Mouse (Mus musculus): ENCODE data around the gene St6galnac4. TPM values are rescaled to one million over a fixed set of nuclear protein-coding genes. Genes with fewer than 3 reads are reported as not detected.

The St6galnac4 gene
- total and polyA plus RNA-seq, 2 experiments from 2014 or later = 47.5 to 75.7 TPM

- H3K27ac ChIP-seq = no peak overlapping the region
- no peaks in the 10 kb centered on the region for H3K36me3 ChIP-seq (ENCODE audit: insufficient read depth, low read length)
- no peak overlapping the region for H3K9ac ChIP-seq (replicated peaks; ENCODE audit: low read length)
- no peaks in the 10 kb centered on the region for H3K9me3 ChIP-seq (ENCODE audit: low read length)
- no peak for DNase-seq (ENCODE audit: low spot score)
- ATAC-seq = no peak
- no peak overlapping the region for H3K4me2 ChIP-seq (ENCODE audit: low read depth, low read length)
- no peaks in the 10 kb centered on the region for H3K4me1 ChIP-seq (ENCODE audit: insufficient read depth, low read length)
- no peaks in the 10 kb centered on the region for H3K27me3 ChIP-seq (ENCODE audit: insufficient read depth, low read length)
- no peak overlapping the region for H3K4me3 ChIP-seq (ENCODE audit: low read length)
- TF ChIP-seq CTCF (IDR thresholded peaks at IDR 0.05; ENCODE audit: low read depth) = no peak
- 81% methylated on average over 7 of the region's 7 CpGs for WGBS
Observed at GRCm38 (mm10) chr2:32636617-32637016, 49.7 kb downstream of the St6galnac4 start.

- Histone ChIP-seq H3K27ac (no peak overlapping the region; the same call in 1 of the 2 replicates), H3K9ac (replicated peaks; ENCODE audit: low read length) (no peak overlapping the region), H3K9me3 (ENCODE audit: low read length) (no peaks in the 10 kb centered on the region), H3K4me3 (ENCODE audit: low read length) (no peak overlapping the region), H3K4me1 (ENCODE audit: insufficient read depth, low read length) (no peaks in the 10 kb centered on the region), H3K36me3 (ENCODE audit: insufficient read depth, low read length) (no peaks in the 10 kb centered on the region), H3K4me2 (ENCODE audit: low read depth, low read length) (no peak overlapping the region), H3K27me3 (ENCODE audit: insufficient read depth, low read length) (no peaks in the 10 kb centered on the region)
- WGBS = 41% methylated on average over 11 of the region's 11 CpGs
- TF ChIP-seq CTCF (IDR thresholded peaks at IDR 0.05; ENCODE audit: low read depth) = no peak
- ATAC-seq = 0 out of 2 replicates have a peak, but pooled peaks have one; percentile 46
- DNase-seq (ENCODE audit: low spot score) = no peak
Observed at GRCm38 (mm10) chr2:32637778-32638281, 50.9 kb downstream of the St6galnac4 start.

GRCm38 (mm10) chr2:32639632-32640031 lies 52.7 kb downstream of the St6galnac4 start:
- no peaks in the 10 kb centered on the region for H3K4me1 ChIP-seq (ENCODE audit: insufficient read depth, low read length)
- no peak overlapping the region for H3K4me3 ChIP-seq (ENCODE audit: low read length)
- no peaks in the 10 kb centered on the region for H3K27me3 ChIP-seq (ENCODE audit: insufficient read depth, low read length)
- H3K36me3 ChIP-seq (ENCODE audit: insufficient read depth, low read length) = no peaks in the 10 kb centered on the region
- TF ChIP-seq CTCF (IDR thresholded peaks at IDR 0.05; ENCODE audit: low read depth) = no peak
- H3K4me2 ChIP-seq (ENCODE audit: low read depth, low read length) = no peak overlapping the region
- no peaks in the 10 kb centered on the region for H3K9me3 ChIP-seq (ENCODE audit: low read length)
- no peak for DNase-seq (ENCODE audit: low spot score)
- no peak overlapping the region for H3K9ac ChIP-seq (replicated peaks; ENCODE audit: low read length)
- ATAC-seq = no peak
- no peak overlapping the region for H3K27ac ChIP-seq
- WGBS = 100% methylated on average over 1 of the region's 1 CpGs

- H3K36me3 ChIP-seq (ENCODE audit: insufficient read depth, low read length) = no peaks in the 10 kb centered on the region
- no peak for TF ChIP-seq CTCF (IDR thresholded peaks at IDR 0.05; ENCODE audit: low read depth)
- no peak overlapping the region for H3K4me2 ChIP-seq (ENCODE audit: low read depth, low read length)
- DNase-seq (ENCODE audit: low spot score) (no peak), ATAC-seq (no peak)
- no peaks in the 10 kb centered on the region for H3K9me3 ChIP-seq (ENCODE audit: low read length)
- 60% methylated on average over 6 of the region's 6 CpGs for whole genome bisulfite sequencing
- no peak overlapping the region for H3K27ac ChIP-seq
- H3K27me3 ChIP-seq (ENCODE audit: insufficient read depth, low read length) = no peaks in the 10 kb centered on the region
- no peaks in the 10 kb centered on the region for H3K4me1 ChIP-seq (ENCODE audit: insufficient read depth, low read length)
- H3K4me3 ChIP-seq (ENCODE audit: low read length) = no peak overlapping the region
- no peak overlapping the region for H3K9ac ChIP-seq (replicated peaks; ENCODE audit: low read length)
Observed at GRCm38 (mm10) chr2:32640550-32641051, 53.7 kb downstream of the St6galnac4 start.

- no peaks in the 10 kb centered on the region for H3K9me3 ChIP-seq (ENCODE audit: low read length)
- TF ChIP-seq CTCF (IDR thresholded peaks at IDR 0.05; ENCODE audit: low read depth) = no peak
- H3K4me2 ChIP-seq (ENCODE audit: low read depth, low read length) = no peak overlapping the region
- DNase-seq (ENCODE audit: low spot score) = no peak
- 81% methylated on average over 5 of the region's 5 CpGs for WGBS
- H3K36me3 ChIP-seq (ENCODE audit: insufficient read depth, low read length) = no peaks in the 10 kb centered on the region
- no peak for ATAC-seq
- no peak overlapping the region for H3K9ac ChIP-seq (replicated peaks; ENCODE audit: low read length)
- H3K4me1 ChIP-seq (ENCODE audit: insufficient read depth, low read length) = no peaks in the 10 kb centered on the region
- no peak overlapping the region for H3K4me3 ChIP-seq (ENCODE audit: low read length)
- H3K27ac ChIP-seq = no peak overlapping the region
- no peaks in the 10 kb centered on the region for H3K27me3 ChIP-seq (ENCODE audit: insufficient read depth, low read length)
Observed at GRCm38 (mm10) chr2:32641810-32642209, 54.9 kb downstream of the St6galnac4 start.

- 60% methylated on average over 7 of the region's 7 CpGs for WGBS
- Histone ChIP-seq H3K36me3 (ENCODE audit: insufficient read depth, low read length) (no peaks in the 10 kb centered on the region), H3K9ac (replicated peaks; ENCODE audit: low read length) (no peak overlapping the region), H3K27ac (no peak overlapping the region), H3K4me1 (ENCODE audit: insufficient read depth, low read length) (no peaks in the 10 kb centered on the region), H3K4me3 (ENCODE audit: low read length) (no peak overlapping the region), H3K27me3 (ENCODE audit: insufficient read depth, low read length) (no peaks in the 10 kb centered on the region), H3K9me3 (ENCODE audit: low read length) (no peaks in the 10 kb centered on the region), H3K4me2 (ENCODE audit: low read depth, low read length) (no peak overlapping the region)
- DNase-seq (ENCODE audit: low spot score) (no peak), ATAC-seq (no peak; the same call in 1 of the 2 replicates)
- no peak for TF ChIP-seq CTCF (IDR thresholded peaks at IDR 0.05; ENCODE audit: low read depth)
Observed at GRCm38 (mm10) chr2:32642813-32643212, 55.9 kb downstream of the St6galnac4 start.

- WGBS = 86% methylated on average over 9 of the region's 9 CpGs
Observed at GRCm38 (mm10) chr2:32644083-32644482, 57.2 kb downstream of the St6galnac4 start.

More at GRCm38 (mm10) chr2:32644083-32644482, 57.2 kb downstream of the St6galnac4 start:
- no peaks in the 10 kb centered on the region for H3K9me3 ChIP-seq (ENCODE audit: low read length)
- no peak overlapping the region for H3K4me2 ChIP-seq (ENCODE audit: low read depth, low read length)
- H3K27ac ChIP-seq = no peak overlapping the region
- H3K4me1 ChIP-seq (ENCODE audit: insufficient read depth, low read length) = no peaks in the 10 kb centered on the region
- DNase-seq (ENCODE audit: low spot score) (no peak), ATAC-seq (no peak)
- no peaks in the 10 kb centered on the region for H3K36me3 ChIP-seq (ENCODE audit: insufficient read depth, low read length)
- H3K27me3 ChIP-seq (ENCODE audit: insufficient read depth, low read length) = no peaks in the 10 kb centered on the region
- no peak overlapping the region for H3K9ac ChIP-seq (replicated peaks; ENCODE audit: low read length)
- TF ChIP-seq CTCF (IDR thresholded peaks at IDR 0.05; ENCODE audit: low read depth) = no peak
- H3K4me3 ChIP-seq (ENCODE audit: low read length) = no peak overlapping the region

Data from hindbrain, postnatal 0 days (tissue).